Mouse (Mus musculus): Measurements from ENCODE around the gene Mast1. TPM values are rescaled to one million over a fixed set of nuclear protein-coding genes. Genes with fewer than 3 reads are reported as not detected.

The Mast1 gene
- polyA plus RNA-seq, 1 experiment from 2014 or later, result 65.8 TPM

GRCm38 (mm10) chr8:84872309-84872965 is 64.7 kb downstream of the Mast1 start:
- no peaks in the 10 kb centered on the region for H3K9me3 ChIP-seq (ENCODE audit: control insufficient read depth, low read length)
- peaks cover 14% of the 10 kb centered on the region for H3K36me3 ChIP-seq (ENCODE audit: control insufficient read depth, insufficient read depth)
- H3K27me3 ChIP-seq (replicated peaks; ENCODE audit: control insufficient read depth, insufficient read depth, low read length), result no peaks in the 10 kb centered on the region
- ATAC-seq, result peak; percentile 66
- H3K4me1 ChIP-seq (replicated peaks; ENCODE audit: control insufficient read depth, insufficient read depth, low read length), result peaks cover 19% of the 10 kb centered on the region
- peak overlapping the region; percentile 61 for H3K9ac ChIP-seq (replicated peaks; ENCODE audit: low read depth, low read length)
- peak overlapping the region; percentile 52 for H3K4me3 ChIP-seq (replicated peaks; ENCODE audit: low read length)
- no peak overlapping the region for H3K27ac ChIP-seq (ENCODE audit: low read length)
- WGBS, result 4% methylated on average over 51 of the region's 54 CpGs
- H3K4me2 ChIP-seq (ENCODE audit: low read length), result peak overlapping the region; percentile 93

DNA sequence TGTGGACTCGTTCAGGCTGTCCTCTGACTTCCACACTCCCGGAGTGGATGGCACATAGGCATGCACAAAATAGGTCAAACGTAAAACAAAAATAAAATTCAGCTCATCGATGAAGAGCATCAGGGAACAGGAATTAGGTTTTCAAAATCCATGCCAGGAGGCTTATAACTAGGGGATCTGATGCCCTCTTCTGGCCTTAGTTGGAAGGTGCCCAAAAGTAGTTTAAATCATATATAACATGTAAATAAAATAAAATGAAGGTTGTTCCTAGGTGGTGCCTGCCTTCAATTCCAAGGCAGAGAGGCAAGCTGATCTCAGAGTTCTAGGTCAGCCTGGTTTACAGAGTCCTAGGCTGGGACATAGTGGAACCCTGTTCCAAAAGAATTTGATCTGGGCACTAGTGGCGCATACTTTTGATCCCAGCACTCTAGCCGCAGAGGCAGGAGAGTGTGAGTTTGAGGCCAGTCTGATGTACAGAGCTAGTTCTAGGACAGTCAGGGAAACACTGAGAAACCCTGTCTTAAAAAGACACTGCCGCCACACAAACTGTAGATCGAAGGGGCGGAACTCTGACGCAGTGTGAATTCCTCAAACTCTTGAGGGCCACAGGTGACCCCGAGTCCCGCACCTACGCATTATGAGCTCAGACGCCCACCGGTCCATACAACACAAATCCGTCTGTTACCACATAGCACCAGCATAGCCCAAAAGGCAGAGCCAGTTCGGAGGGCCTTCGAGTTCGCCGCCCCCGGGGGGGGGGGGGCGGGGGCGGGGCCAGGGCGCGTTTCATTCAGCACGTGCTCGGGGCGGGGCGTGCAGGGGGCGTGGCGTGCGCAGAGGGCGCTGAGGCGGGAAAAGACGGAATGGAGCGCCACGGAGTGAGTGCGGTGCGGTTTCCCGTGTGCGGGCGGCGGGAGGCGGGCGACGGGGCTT is 65.5 kb downstream of the Mast1 start, which contains the start of gene Syce2:
TSS of gene Syce2 (plus strand) at position 736 of the 933 bp plus-strand sequence.
- ATAC-seq, result peak; percentile 79
- Histone ChIP-seq H3K4me2 (ENCODE audit: low read length) (peak within 1 kb of the TSS; percentile 93), H3K36me3 (ENCODE audit: control insufficient read depth, insufficient read depth) (peaks cover 14% of the 10 kb centered on the region), H3K9me3 (ENCODE audit: control insufficient read depth, low read length) (no peaks in the 10 kb centered on the region), H3K27ac (ENCODE audit: low read length) (no peak within 1 kb of the TSS), H3K27me3 (replicated peaks; ENCODE audit: control insufficient read depth, insufficient read depth, low read length) (no peaks in the 10 kb centered on the region), H3K4me3 (replicated peaks; ENCODE audit: low read length) (peak within 1 kb of the TSS; percentile 52), H3K9ac (replicated peaks; ENCODE audit: low read depth, low read length) (peak within 1 kb of the TSS; percentile 61), H3K4me1 (replicated peaks; ENCODE audit: control insufficient read depth, insufficient read depth, low read length) (peaks cover 14% of the 10 kb centered on the region)
- 14% methylated on average over 44 of the region's 46 CpGs for WGBS

Small RNA genes lying within 50 kb of the gene (microRNA-seq; reads per million reads assigned to microRNA genes)
- gene Gm24197, result not detected
- gene Mir7069, result 1.7 reads per million

Other genes with a start within 250 kb of the Mast1 start
- gene Nacc1, start 249.5 kb downstream of the Mast1 start, polyA plus RNA-seq (2015; fragmentation: Nextera tagmentation; extraction: Ambion mirVana), result 15.5 and 15.7 TPM in 2 replicates
- gene Lyl1, start 235.9 kb downstream of the Mast1 start, polyA plus RNA-seq (2015; fragmentation: Nextera tagmentation; extraction: Ambion mirVana), result 2.6 and 2.9 TPM in 2 replicates
- 2.0 and 2.2 TPM in 2 replicates for gene G430095P16Rik, start 214.4 kb downstream of the Mast1 start, polyA plus RNA-seq (2015; fragmentation: Nextera tagmentation; extraction: Ambion mirVana)
- 440 and 546 TPM in 2 replicates for gene Nfix, start 137.0 kb downstream of the Mast1 start, polyA plus RNA-seq (2015; fragmentation: Nextera tagmentation; extraction: Ambion mirVana)
- gene Dand5, start 114.5 kb downstream of the Mast1 start, polyA plus RNA-seq (2015; fragmentation: Nextera tagmentation; extraction: Ambion mirVana), result 8.2 and 8.7 TPM in 2 replicates
- 31.3 and 34.3 TPM in 2 replicates for gene Gadd45gip1, start 105.8 kb downstream of the Mast1 start, polyA plus RNA-seq (2015; fragmentation: Nextera tagmentation; extraction: Ambion mirVana)
- 84.8 and 86.5 TPM in 2 replicates for gene Rad23a, start 96.7 kb downstream of the Mast1 start, polyA plus RNA-seq (2015; fragmentation: Nextera tagmentation; extraction: Ambion mirVana)
- 610 and 631 TPM in 2 replicates for gene Calr, start 90.4 kb downstream of the Mast1 start, polyA plus RNA-seq (2015; fragmentation: Nextera tagmentation; extraction: Ambion mirVana)
- gene Farsa, start 80.4 kb downstream of the Mast1 start, polyA plus RNA-seq (2015; fragmentation: Nextera tagmentation; extraction: Ambion mirVana), result 126 TPM in 2 replicates
- 51.0 and 54.3 TPM in 2 replicates for gene Syce2, start 65.2 kb downstream of the Mast1 start, polyA plus RNA-seq (2015; fragmentation: Nextera tagmentation; extraction: Ambion mirVana)
- 35.5 and 39.1 TPM in 2 replicates for gene Gcdh, start 43.4 kb downstream of the Mast1 start, polyA plus RNA-seq (2015; fragmentation: Nextera tagmentation; extraction: Ambion mirVana)
- gene Klf1, start 35.4 kb downstream of the Mast1 start, polyA plus RNA-seq (2015; fragmentation: Nextera tagmentation; extraction: Ambion mirVana), result 0.73 and 0.85 TPM in 2 replicates
- 5.4 and 5.5 TPM in 2 replicates for gene Dnase2a, start 28.8 kb downstream of the Mast1 start, polyA plus RNA-seq (2015; fragmentation: Nextera tagmentation; extraction: Ambion mirVana)
- gene Rtbdn, start 9.6 kb upstream of the Mast1 start, polyA plus RNA-seq (2015; fragmentation: Nextera tagmentation; extraction: Ambion mirVana), result 2.2 and 2.4 TPM in 2 replicates
- not detected in 2 replicates for gene Gm49661, start 32.1 kb upstream of the Mast1 start, polyA plus RNA-seq (2015; fragmentation: Nextera tagmentation; extraction: Ambion mirVana)
- gene Prdx2, start 32.2 kb upstream of the Mast1 start, polyA plus RNA-seq (2015; fragmentation: Nextera tagmentation; extraction: Ambion mirVana), result 1,287 and 1,394 TPM in 2 replicates
- 79.9 and 85.8 TPM in 2 replicates for gene Rnaseh2a, start 32.4 kb upstream of the Mast1 start, polyA plus RNA-seq (2015; fragmentation: Nextera tagmentation; extraction: Ambion mirVana)
- gene Junb, start 41.4 kb upstream of the Mast1 start, polyA plus RNA-seq (2015; fragmentation: Nextera tagmentation; extraction: Ambion mirVana), result 7.6 and 8.2 TPM in 2 replicates
- gene Hook2, start 53.2 kb upstream of the Mast1 start, polyA plus RNA-seq (2015; fragmentation: Nextera tagmentation; extraction: Ambion mirVana), result 31.3 and 39.8 TPM in 2 replicates
- not detected in 2 replicates for gene Best2, start 77.2 kb upstream of the Mast1 start, polyA plus RNA-seq (2015; fragmentation: Nextera tagmentation; extraction: Ambion mirVana)
- gene Asna1, start 87.9 kb upstream of the Mast1 start, polyA plus RNA-seq (2015; fragmentation: Nextera tagmentation; extraction: Ambion mirVana), result 144 and 153 TPM in 2 replicates
- gene Trir, start 89.5 kb upstream of the Mast1 start, polyA plus RNA-seq (2015; fragmentation: Nextera tagmentation; extraction: Ambion mirVana), result 108 and 110 TPM in 2 replicates
- gene Tnpo2, start 99.6 kb upstream of the Mast1 start, polyA plus RNA-seq (2015; fragmentation: Nextera tagmentation; extraction: Ambion mirVana), result 72.8 and 83.4 TPM in 2 replicates
- gene Fbxw9, start 122.7 kb upstream of the Mast1 start, polyA plus RNA-seq (2015; fragmentation: Nextera tagmentation; extraction: Ambion mirVana), result 61.7 and 78.3 TPM in 2 replicates
- gene Gm5741, start 130.6 kb upstream of the Mast1 start, polyA plus RNA-seq (2015; fragmentation: Nextera tagmentation; extraction: Ambion mirVana), result 0.84 TPM in 1 of 2 replicates, not detected in the other
- gene Dhps, start 134.4 kb upstream of the Mast1 start, polyA plus RNA-seq (2015; fragmentation: Nextera tagmentation; extraction: Ambion mirVana), result 87.2 and 98.7 TPM in 2 replicates
- gene Wdr83os, start 143.4 kb upstream of the Mast1 start, polyA plus RNA-seq (2015; fragmentation: Nextera tagmentation; extraction: Ambion mirVana), result 129 and 133 TPM in 2 replicates
- gene Wdr83, start 143.9 kb upstream of the Mast1 start, polyA plus RNA-seq (2015; fragmentation: Nextera tagmentation; extraction: Ambion mirVana), result 53.1 and 61.1 TPM in 2 replicates
- 15.6 and 17.7 TPM in 2 replicates for gene Man2b1, start 145.9 kb upstream of the Mast1 start, polyA plus RNA-seq (2015; fragmentation: Nextera tagmentation; extraction: Ambion mirVana)
- gene Zfp791, start 185.7 kb upstream of the Mast1 start, polyA plus RNA-seq (2015; fragmentation: Nextera tagmentation; extraction: Ambion mirVana), result 3.4 and 3.8 TPM in 2 replicates
- gene Cks1brt, start 214.6 kb upstream of the Mast1 start, polyA plus RNA-seq (2015; fragmentation: Nextera tagmentation; extraction: Ambion mirVana), result not detected in 2 replicates

Data from forebrain, embryonic 16.5 days (tissue).